Mouse (Mus musculus) 3134 (cell line): ENCODE data around the gene Gm5934.
"Not testable (repeated sequence)": the region's sequence is repeated elsewhere in the genome, so short reads cannot be mapped to it uniquely, and the experiment has no call there.

Source experiments
- DNase-seq: peaks from one replicate; pipeline ENCODE4 v3.0.0-alpha.2; 2011; ENCODE audit warnings: low spot score; ENCODE audit not compliant: insufficient read length; ENCODE audit errors: extremely low read depth

Gm5934 gene

GRCm38 (mm10) chrX:24500660-24501059, at the start of gene Gm5934:
Gene Gm5934 (minus strand): TSS chrX:24500760.
- DNase-seq, result not testable (repeated sequence)
